Mouse (Mus musculus) bone marrow macrophage, adult 2 months (primary cell): Measurements from ENCODE around the gene Reep6.

ENCODE experiments used
- CTCF ChIP-seq: IDR thresholded peaks from 2 replicates; pipeline ENCODE4 v1.5.1; 2012; ENCODE audit warnings: low read depth, mild to moderate bottlenecking, low read length, moderate library complexity
- POLR2A ChIP-seq: IDR thresholded peaks from 2 replicates; pipeline ENCODE4 v1.6.1; 2012; ENCODE audit warnings: mild to moderate bottlenecking, low read depth, low read length, borderline replicate concordance

DNA sequence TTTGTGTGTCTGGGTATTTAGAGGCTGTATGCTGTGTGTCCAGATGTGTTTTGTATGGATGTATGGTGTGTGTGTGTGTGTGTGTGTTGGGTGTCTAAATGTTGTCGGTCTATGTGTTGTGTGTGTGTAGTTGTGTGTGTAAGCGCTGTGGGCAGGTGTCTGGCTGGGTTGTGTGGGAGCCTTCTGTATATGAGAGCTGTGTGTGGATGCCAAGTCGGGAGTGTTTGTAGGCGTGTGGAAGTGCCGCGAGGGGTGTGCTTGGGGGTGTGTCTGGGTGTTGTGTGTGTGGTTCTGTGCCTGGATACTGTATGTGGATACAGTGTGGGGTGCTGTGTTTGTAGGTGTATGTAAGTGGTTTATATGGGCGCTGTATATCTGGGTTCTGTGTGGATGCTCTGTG is 27.6 kb downstream of the Reep6 start:
- TF ChIP-seq CTCF (no peak), POLR2A (no peak)
